Mouse (Mus musculus): ENCODE results near the gene Spred1.

Gene Spred1

DNA sequence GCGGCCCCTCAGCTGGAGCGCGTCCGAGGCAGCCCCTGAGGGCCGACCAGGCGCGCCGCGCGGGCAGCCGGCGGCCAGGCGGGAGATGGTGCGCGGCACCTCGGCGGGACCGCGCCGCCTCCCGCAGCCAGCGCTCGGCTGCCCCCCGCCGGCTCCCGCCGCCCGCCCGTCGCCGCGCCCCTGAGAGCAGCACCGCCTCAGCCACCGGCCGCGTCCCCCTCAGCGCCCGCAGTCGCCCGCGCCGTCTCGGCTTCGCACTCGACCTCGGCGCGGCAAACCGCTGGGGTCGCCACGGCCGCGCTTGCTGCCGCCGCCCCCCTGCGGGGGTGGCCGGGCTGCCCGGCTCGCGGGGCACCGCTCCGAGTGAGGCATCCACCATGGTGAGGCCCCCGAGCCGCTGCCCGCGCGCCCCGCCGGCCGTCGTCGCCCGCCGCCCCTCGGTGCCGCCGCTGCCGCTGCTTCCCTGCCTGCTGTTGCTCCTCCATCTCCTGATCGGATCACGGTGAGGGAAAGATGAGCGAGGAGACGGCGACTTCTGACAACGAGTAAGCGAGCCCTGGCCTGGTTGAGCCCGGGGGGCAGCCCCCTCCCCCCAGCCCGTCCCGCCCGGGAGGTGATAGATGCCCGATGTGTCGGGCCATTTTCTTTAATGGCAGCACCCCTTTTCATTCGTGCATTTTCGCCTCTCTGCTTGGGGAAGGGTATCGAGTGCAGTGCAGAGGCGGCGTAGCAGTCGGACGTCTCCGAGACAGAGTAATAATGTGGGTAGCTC lies at the start of gene Spred1:
Gene Spred1, plus strand, starts transcription at position 163 of the 772 bp plus-strand sequence.
- no peak for DNase-seq (ENCODE audit: low read depth in 1 of 2, low spot score in 2 of 2)

- no peak for DNase-seq (ENCODE audit: low read depth in 1 of 2, low spot score in 2 of 2)
Observed at GRCm38 (mm10) chr2:117071596-117071995, 49.6 kb upstream of the Spred1 start.

DNA sequence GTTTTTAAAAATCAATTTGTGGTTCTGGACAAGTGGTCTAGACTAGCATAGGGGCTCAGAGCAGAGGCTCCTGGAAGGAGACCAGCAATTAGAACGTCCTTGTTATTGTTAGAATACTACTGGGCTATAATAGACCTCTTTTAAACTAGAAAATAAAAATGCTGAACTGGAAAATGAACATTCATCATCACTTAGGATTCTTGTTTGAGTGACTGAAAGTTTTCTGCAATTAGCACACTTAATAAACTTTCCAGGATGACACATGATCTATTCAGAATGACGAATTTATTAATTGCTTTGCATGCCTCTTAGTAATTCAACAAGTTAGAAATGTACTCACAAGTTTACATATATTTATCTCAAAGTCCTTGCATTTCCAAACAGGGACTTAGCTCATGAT lies 42.5 kb upstream of the Spred1 start:
- no peak for DNase-seq (ENCODE audit: low read depth in 1 of 2, low spot score in 2 of 2)

DNA sequence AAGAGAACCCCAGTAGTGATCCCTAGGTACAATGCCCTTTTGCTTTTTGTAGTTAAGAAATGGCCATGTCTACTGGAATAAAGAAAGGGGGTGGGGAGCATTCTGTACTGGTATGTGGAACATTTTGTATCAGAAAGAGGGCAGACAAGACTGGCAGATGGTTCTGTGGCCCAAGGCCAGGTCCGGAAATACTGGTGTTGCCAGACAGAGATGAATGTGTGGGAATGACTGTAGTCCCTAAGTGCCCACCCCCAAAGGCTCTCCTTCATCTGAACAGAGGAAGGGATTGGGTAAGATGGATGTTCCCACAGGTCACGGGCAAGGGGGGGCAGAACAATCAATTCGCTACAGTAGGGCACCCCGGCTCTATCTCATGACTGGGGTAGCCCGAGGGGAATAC lies 41.6 kb upstream of the Spred1 start:
- DNase-seq (ENCODE audit: low read depth in 1 of 2, low spot score in 2 of 2) = no peak

DNA sequence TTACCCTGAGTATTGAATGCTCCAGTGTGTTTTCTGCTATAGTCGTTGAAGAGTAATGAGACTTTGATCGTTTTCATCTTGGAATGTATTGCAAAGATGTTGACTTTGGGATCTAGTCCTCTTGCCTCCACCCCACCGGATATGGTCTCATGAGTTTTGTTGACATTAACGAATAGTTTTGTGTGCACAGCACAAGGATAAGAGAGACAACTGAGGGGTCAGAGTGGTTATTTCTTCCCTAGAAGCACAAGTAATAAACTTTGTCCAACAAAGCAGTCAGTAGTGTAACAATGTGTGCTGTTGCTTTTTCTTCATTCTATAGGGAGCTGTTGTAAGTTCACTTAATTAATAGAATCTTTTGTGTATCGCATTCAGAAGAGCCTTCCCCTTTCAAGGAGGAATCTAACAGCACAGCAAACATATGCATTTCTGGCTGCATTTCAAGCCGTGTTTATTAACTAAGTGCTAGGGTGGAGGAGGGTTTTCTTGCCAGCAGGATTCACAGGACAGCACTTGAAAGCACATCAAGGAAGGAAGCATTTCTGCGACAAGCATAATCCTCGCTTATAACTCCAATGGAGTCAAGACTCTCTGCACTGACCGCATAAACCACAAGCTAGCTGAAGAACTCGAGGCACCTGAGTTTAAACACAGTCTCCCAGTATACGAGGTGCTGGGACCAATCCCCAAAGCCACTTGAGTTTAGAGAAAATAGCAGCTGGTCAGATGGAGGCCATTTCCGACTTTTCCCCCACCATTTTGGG lies 35.0 kb upstream of the Spred1 start:
- no peak for DNase-seq (ENCODE audit: low read depth in 1 of 2, low spot score in 2 of 2)

GRCm38 (mm10) chr2:117086766-117087457 lies 34.3 kb upstream of the Spred1 start:
- no peak for DNase-seq (ENCODE audit: low read depth in 1 of 2, low spot score in 2 of 2)

DNA sequence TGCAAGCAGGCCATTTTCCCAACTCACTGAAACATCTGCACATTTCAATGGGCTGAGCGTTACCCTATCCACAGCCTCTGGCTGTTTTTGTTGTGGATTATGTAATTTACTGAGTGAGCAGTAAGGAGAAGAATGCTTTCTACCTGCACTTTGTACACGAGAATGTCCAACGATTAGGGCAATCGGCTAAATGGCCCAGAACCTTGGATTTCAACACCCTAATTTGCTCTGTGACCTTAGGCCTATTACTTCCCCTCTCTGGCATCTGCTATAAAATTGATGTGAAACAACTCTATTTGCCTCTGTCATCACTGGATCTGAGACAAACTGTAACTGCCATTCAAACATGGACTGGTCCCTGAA lies 33.7 kb upstream of the Spred1 start:
- no peak for DNase-seq (ENCODE audit: low read depth in 1 of 2, low spot score in 2 of 2)

GRCm38 (mm10) chr2:117089482-117089881 lies 31.7 kb upstream of the Spred1 start:
- no peak for DNase-seq (ENCODE audit: low read depth in 1 of 2, low spot score in 2 of 2)

- DNase-seq (ENCODE audit: low read depth in 1 of 2, low spot score in 2 of 2) = no peak
Observed at GRCm38 (mm10) chr2:117090061-117090460, 31.1 kb upstream of the Spred1 start.

- DNase-seq (ENCODE audit: low read depth in 1 of 2, low spot score in 2 of 2) = no peak
Observed at GRCm38 (mm10) chr2:117092946-117093401, 28.2 kb upstream of the Spred1 start.

DNA sequence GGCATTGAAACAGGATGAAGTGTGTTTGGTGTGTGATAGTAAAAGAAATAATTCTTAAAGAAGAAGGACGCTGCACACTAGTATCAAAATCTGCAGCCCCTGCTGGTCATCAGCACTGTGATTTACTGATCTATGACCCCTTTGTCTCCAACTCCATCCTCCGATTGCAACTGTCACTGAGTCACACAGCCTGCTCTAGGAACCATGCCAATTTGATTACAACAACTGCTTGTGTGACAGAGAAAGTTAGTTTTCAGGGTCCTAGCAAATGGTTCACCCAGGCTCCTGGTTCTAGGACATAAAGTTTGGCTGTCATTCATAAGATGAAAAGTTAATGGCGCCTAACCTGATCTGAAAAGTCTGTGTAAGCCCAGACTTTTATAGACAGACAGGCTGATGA lies 25.7 kb upstream of the Spred1 start:
- DNase-seq (ENCODE audit: low read depth in 1 of 2, low spot score in 2 of 2) = no peak

- no peak for DNase-seq (ENCODE audit: low read depth in 1 of 2, low spot score in 2 of 2)
Observed at GRCm38 (mm10) chr2:117097305-117097704, 23.9 kb upstream of the Spred1 start.

GRCm38 (mm10) chr2:117099316-117099715 lies 21.9 kb upstream of the Spred1 start:
- no peak for DNase-seq (ENCODE audit: low read depth in 1 of 2, low spot score in 2 of 2)

DNA sequence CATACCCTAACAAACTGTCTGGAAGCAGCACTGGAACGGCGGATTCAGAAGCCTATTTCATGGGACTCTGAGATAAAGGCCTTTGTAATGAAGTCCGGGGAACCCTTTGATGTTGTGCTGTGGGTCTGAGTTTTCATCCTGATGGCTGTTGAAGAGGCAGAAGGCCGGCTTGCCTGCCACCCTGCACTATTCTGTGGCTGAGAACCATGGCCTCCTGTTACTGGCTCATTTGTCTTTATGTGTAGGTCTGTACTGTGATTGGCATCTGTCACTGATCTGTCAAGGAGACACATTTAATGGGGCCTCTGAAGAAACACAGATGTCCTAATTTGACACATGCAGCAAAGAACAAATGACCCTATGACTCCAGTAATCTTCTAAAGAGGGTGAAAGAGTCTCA lies 17.7 kb upstream of the Spred1 start:
- no peak for DNase-seq (ENCODE audit: low read depth in 1 of 2, low spot score in 2 of 2)

- DNase-seq (ENCODE audit: low read depth in 1 of 2, low spot score in 2 of 2) = no peak
Observed at GRCm38 (mm10) chr2:117105407-117105806, 15.8 kb upstream of the Spred1 start.

DNA sequence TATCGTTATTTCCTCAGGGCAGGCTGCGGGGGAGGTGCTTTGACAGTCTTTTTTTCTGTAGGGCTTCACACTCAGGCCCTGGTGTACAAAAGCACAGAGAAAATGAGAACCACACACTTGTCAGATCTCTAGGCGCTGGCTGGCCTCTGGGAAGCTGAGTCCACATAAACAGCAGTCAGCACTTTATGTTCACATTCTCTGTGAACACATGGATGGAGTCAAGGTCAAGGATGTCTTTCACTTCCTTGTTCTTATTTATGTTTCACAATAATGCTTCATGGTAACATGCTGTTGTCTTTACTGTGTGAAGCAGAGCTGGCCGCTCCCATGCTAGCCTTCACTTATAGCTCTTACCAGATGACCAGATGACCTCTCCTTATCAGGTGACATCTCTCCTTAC lies 13.1 kb upstream of the Spred1 start:
- DNase-seq (ENCODE audit: low read depth in 1 of 2, low spot score in 2 of 2) = peak in 1 of 2 experiments; percentile 52

- DNase-seq (ENCODE audit: low read depth in 1 of 2, low spot score in 2 of 2) = no peak
Observed at GRCm38 (mm10) chr2:117109296-117109695, 11.9 kb upstream of the Spred1 start.

DNA sequence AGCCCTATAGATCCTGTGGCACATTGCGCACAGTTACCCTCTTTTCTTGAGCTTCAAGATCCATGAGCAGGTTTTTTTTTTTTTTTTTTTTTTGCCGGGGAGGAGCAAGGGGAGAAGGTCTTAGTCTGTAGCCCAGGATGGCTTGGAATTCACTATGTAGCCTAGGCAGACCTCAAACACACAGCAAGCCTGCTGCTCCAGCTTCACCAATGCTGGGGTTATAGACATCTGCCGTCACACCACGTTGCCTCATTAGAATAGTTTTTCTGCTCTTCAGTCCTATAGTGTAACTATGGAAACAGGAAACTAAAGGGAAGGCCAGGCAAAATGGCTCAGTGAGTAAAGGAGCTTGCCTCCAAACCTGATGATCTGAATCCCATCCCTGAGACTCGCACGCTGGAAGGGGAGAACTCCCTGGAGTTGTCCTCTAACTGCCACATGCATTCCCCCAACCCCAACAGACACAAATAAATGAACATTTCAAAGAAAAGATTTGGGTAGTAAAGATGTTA lies 10.8 kb upstream of the Spred1 start:
- no peak for DNase-seq (ENCODE audit: low read depth in 1 of 2, low spot score in 2 of 2)

- DNase-seq (ENCODE audit: low read depth in 1 of 2, low spot score in 2 of 2) = no peak
Observed at GRCm38 (mm10) chr2:117113262-117113661, 7.9 kb upstream of the Spred1 start.

DNA sequence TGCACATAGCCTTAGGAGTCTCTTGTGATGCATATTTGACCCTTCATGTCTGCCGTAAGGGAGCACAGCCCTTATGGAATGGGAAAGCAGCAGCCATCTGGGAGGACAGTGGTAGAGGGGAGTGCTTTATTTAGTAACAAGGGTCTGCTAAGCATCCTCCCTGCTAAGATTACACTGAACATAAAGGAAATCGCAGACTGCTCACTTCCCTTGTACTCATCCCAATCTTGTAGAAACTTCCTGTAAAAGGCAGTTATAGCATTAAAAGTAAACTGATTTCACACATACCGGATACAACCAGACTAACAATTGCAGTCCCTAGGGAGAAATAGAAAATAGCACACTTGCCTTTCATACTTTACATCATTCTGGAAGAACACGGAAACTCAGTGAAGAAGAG lies 7.4 kb upstream of the Spred1 start:
- DNase-seq (ENCODE audit: low read depth in 1 of 2, low spot score in 2 of 2) = no peak

GRCm38 (mm10) chr2:117118516-117118915 lies 2.7 kb upstream of the Spred1 start:
- no peak for DNase-seq (ENCODE audit: low read depth in 1 of 2, low spot score in 2 of 2)

Data from monocyte, adult 2 months (primary cell).